ENCODE assay signal across 15 mouse cellular contexts in the genomic region with DNA sequence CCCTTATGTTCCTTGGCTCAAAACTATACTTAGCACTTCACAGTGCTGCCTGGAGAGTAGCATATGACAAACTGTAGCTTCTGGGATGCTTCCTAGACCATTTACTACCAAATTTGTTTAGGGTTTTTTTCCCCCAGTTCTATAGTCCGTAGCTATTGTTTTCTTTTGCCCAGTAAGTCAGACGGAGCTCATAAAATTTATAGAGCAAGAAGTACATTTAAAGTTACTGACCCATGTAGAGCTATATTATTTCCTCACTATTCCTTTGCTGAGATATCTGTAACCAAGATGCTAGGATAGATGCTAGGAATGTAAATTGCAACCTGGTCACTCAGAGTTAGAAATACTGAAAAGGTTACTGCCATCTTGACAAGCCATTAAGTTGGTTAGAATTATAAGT.
DNase-seq lines count a peak whose midpoint lies in the region; ATAC-seq lines count a peak whose summit lies in the region.
"Had no signal": no experiment of that assay in that cellular context is flagged by ENCODE, and none has a peak within 500 bp of the region (broad histone marks: within the 10 kb centered on the region; RNA-seq: fewer than 3 reads in every experiment).

No protein-coding gene starts in this region.

- no peak overlapping the region for H3K4me2 ChIP-seq in kidney, embryonic 14.5 days (replicated peaks; ENCODE audit: low read depth, low read length)
- H3K4me2 ChIP-seq in kidney, embryonic 16.5 days (replicated peaks; ENCODE audit: low read depth, low read length) = no peak overlapping the region
- H3K4me2 ChIP-seq: embryonic facial prominence, embryonic 13.5 days; embryonic facial prominence, embryonic 15.5 days; forebrain, embryonic 12.5 days had no signal

- H3K9ac ChIP-seq in kidney, embryonic 14.5 days (ENCODE audit: low read depth, low read length) = no peak overlapping the region
- H3K9ac ChIP-seq in kidney, embryonic 16.5 days (replicated peaks; ENCODE audit: low read length) = no peak overlapping the region
- H3K9ac ChIP-seq: embryonic facial prominence, embryonic 13.5 days; embryonic facial prominence, embryonic 15.5 days; forebrain, embryonic 12.5 days had no signal

- H3K27me3 ChIP-seq in kidney, embryonic 14.5 days (ENCODE audit: control insufficient read depth, insufficient read depth, low read length) = no peaks in the 10 kb centered on the region
- no peaks in the 10 kb centered on the region for H3K27me3 ChIP-seq in kidney, embryonic 16.5 days (ENCODE audit: insufficient read depth, low read length)
- H3K27me3 ChIP-seq: embryonic facial prominence, embryonic 13.5 days; embryonic facial prominence, embryonic 15.5 days; forebrain, embryonic 12.5 days had no signal

- no peak overlapping the region for H3K4me3 ChIP-seq in kidney, embryonic 14.5 days (ENCODE audit: low read length)
- H3K4me3 ChIP-seq in kidney, embryonic 16.5 days (ENCODE audit: low read length) = no peak overlapping the region
- H3K4me3 ChIP-seq: embryonic facial prominence, embryonic 13.5 days; embryonic facial prominence, embryonic 15.5 days; erythroblast, embryonic 14.5 days; forebrain, embryonic 10.5 days; forebrain, embryonic 12.5 days had no signal

- H3K27ac ChIP-seq in kidney, embryonic 14.5 days (ENCODE audit: low read depth, low read length) = no peak overlapping the region
- H3K27ac ChIP-seq in kidney, embryonic 16.5 days (ENCODE audit: low read length) = no peak overlapping the region
- H3K27ac ChIP-seq: embryonic facial prominence, embryonic 13.5 days; embryonic facial prominence, embryonic 15.5 days; forebrain, embryonic 10.5 days; forebrain, embryonic 12.5 days had no signal

- no peak for DNase-seq in kidney, adult 8-10 months
- DNase-seq in kidney, postnatal 10 days = no peak
- DNase-seq: adrenal gland, adult 2 months; adrenal gland, postnatal 10 days; adrenal gland, postnatal 25 days; embryo, embryonic 11 days had no signal

- 3% methylated on average over 2 of the region's 2 CpGs for WGBS in kidney, embryonic 14.5 days
- WGBS in kidney, embryonic 16.5 days = 4% methylated on average over 2 of the region's 2 CpGs

- peak; percentile 69; the same call in 1 of the 2 replicates for ATAC-seq in kidney, embryonic 14.5 days (ENCODE audit: low FRiP score, low TSS enrichment)
- peak; percentile 74; the same call in 1 of the 2 replicates for ATAC-seq in kidney, embryonic 16.5 days (ENCODE audit: low FRiP score, low TSS enrichment)
- ATAC-seq: forebrain, embryonic 14.5 days; forebrain, embryonic 16.5 days had no signal

- H3K9me3 ChIP-seq in kidney, embryonic 14.5 days (ENCODE audit: control insufficient read depth, low read length) = no peaks in the 10 kb centered on the region
- no peaks in the 10 kb centered on the region for H3K9me3 ChIP-seq in kidney, embryonic 16.5 days (ENCODE audit: low read length)
- H3K9me3 ChIP-seq: embryonic facial prominence, embryonic 13.5 days; embryonic facial prominence, embryonic 15.5 days; forebrain, embryonic 10.5 days; forebrain, embryonic 12.5 days had no signal

- H3K36me3 ChIP-seq in kidney, embryonic 14.5 days (ENCODE audit: control insufficient read depth, insufficient read depth, low read length) = no peaks in the 10 kb centered on the region
- no peaks in the 10 kb centered on the region for H3K36me3 ChIP-seq in kidney, embryonic 16.5 days (ENCODE audit: insufficient read depth, low read length)
- H3K36me3 ChIP-seq: embryonic facial prominence, embryonic 13.5 days; embryonic facial prominence, embryonic 15.5 days; forebrain, embryonic 10.5 days; forebrain, embryonic 12.5 days had no signal

- no peaks in the 10 kb centered on the region for H3K4me1 ChIP-seq in kidney, embryonic 14.5 days (ENCODE audit: control insufficient read depth, insufficient read depth, low read length)
- peaks cover 5% of the 10 kb centered on the region; the same call in 1 of the 2 replicates for H3K4me1 ChIP-seq in kidney, embryonic 16.5 days (ENCODE audit: insufficient read depth, low read length)
- H3K4me1 ChIP-seq: embryonic facial prominence, embryonic 13.5 days; embryonic facial prominence, embryonic 15.5 days; forebrain, embryonic 10.5 days; forebrain, embryonic 12.5 days had no signal
